Mouse (Mus musculus): ENCODE data around the gene Fam81a. TPM values are rescaled to one million over a fixed set of nuclear protein-coding genes. Genes with fewer than 3 reads are reported as not detected.

Fam81a gene
- polyA plus RNA-seq, 1 experiment from 2014 or later, result 0.98 TPM

GRCm38 (mm10) chr9:70049416-70049783 is 93.0 kb downstream of the Fam81a start:
- WGBS (ENCODE audit: insufficient replicate concordance), result 33% methylated on average over 3 of the region's 3 CpGs

DNA sequence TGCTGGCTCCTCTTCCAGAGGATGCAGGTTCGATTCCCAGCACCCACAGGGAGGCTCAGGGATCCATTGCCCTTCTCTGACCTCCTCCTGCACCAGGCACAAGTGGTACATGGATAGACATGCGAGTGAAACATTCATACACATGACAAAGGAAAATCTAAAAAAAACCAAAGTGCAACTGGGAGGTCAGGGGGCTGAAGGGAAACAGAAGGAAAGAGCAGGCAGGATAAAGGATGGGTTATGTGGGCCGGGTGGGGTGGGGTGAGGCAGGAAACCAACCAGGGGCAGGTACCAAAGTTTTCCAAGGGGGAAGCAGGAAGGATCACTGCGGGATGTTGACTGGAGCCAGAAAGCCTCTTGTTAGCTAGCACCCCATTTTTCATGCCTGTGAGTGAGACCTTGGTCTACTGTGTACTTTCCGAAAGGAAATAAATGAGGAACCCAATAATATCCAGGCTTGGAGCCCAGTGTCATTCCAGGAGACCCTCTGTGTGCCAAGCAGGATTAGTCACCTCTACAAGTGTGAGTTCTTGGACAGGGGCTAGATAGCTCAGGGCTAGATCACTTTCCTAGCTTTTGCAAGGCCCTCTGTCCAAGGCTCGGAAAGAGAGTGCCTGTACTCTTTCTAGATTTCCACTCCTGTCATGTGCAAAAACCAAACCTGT is 93.5 kb downstream of the Fam81a start:
- H3K4me3 ChIP-seq, result no peak overlapping the region
- H3K9ac ChIP-seq, result no peak overlapping the region
- H3K27me3 ChIP-seq (replicated peaks), result peaks cover 14% of the 10 kb centered on the region; the same call in 1 of the 2 replicates
- peaks cover 39% of the 10 kb centered on the region for H3K4me1 ChIP-seq
- no peak overlapping the region for H3K4me2 ChIP-seq
- H3K27ac ChIP-seq, result no peak overlapping the region
- WGBS (ENCODE audit: insufficient replicate concordance), result 52% methylated on average over 6 of the region's 6 CpGs
- no peak for ATAC-seq
- no peaks in the 10 kb centered on the region for H3K9me3 ChIP-seq (replicated peaks)
- H3K36me3 ChIP-seq, result no peaks in the 10 kb centered on the region

More at GRCm38 (mm10) chr9:70049416-70049783, 93.0 kb downstream of the Fam81a start:
- no peak for ATAC-seq
- Histone ChIP-seq H3K36me3 (no peaks in the 10 kb centered on the region), H3K27me3 (replicated peaks) (peaks cover 17% of the 10 kb centered on the region; the same call in 1 of the 2 replicates), H3K4me3 (no peak overlapping the region), H3K9me3 (replicated peaks) (no peaks in the 10 kb centered on the region), H3K9ac (no peak overlapping the region), H3K27ac (no peak overlapping the region), H3K4me1 (peaks cover 33% of the 10 kb centered on the region), H3K4me2 (no peak overlapping the region)

DNA sequence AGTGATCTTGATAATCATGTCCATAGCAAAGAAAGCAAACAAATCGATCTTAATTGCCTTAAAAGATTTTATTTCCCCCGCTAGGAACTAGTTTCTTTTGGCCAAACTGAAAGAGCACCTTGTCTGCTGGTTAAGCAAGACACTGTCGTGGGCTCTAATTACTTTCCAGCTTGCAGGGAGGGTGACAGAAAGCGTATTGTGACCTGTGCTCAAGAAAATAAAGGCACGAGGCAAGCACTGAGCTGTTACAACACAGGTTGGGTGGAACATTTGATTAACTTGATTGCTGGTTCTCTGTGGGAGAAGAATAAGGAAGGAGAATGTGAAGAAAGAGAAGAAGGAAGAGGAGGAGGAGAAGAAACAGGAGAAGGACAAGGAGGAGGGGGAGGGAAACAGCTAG is 94.1 kb downstream of the Fam81a start:
- H3K4me1 ChIP-seq, result peaks cover 45% of the 10 kb centered on the region
- no peak overlapping the region for H3K27ac ChIP-seq
- H3K27me3 ChIP-seq (replicated peaks), result peaks cover 8% of the 10 kb centered on the region; the same call in 1 of the 2 replicates
- WGBS (ENCODE audit: insufficient replicate concordance), result 50% methylated on average over 5 of the region's 5 CpGs
- H3K9ac ChIP-seq, result no peak overlapping the region
- no peaks in the 10 kb centered on the region for H3K36me3 ChIP-seq
- H3K9me3 ChIP-seq (replicated peaks), result no peaks in the 10 kb centered on the region
- ATAC-seq, result no peak
- H3K4me2 ChIP-seq, result no peak overlapping the region
- H3K4me3 ChIP-seq, result no peak overlapping the region

- Histone ChIP-seq H3K27me3 (replicated peaks) (peaks cover 4% of the 10 kb centered on the region; the same call in 1 of the 2 replicates), H3K4me2 (no peak overlapping the region), H3K9me3 (replicated peaks) (no peaks in the 10 kb centered on the region), H3K4me3 (no peak overlapping the region), H3K36me3 (no peaks in the 10 kb centered on the region), H3K9ac (no peak overlapping the region), H3K4me1 (peaks cover 49% of the 10 kb centered on the region), H3K27ac (no peak overlapping the region)
- 74% methylated on average over 3 of the region's 3 CpGs for WGBS (ENCODE audit: insufficient replicate concordance)
- no peak for ATAC-seq
These were observed 94.5 kb downstream of the Fam81a start for GRCm38 (mm10) chr9:70047839-70048238.

GRCm38 (mm10) chr9:70046255-70046654 is 96.1 kb downstream of the Fam81a start:
- ATAC-seq, result peak; percentile 75

GRCm38 (mm10) chr9:70044865-70045264 is 97.5 kb downstream of the Fam81a start:
- H3K9ac ChIP-seq, result no peak overlapping the region
- WGBS (ENCODE audit: insufficient replicate concordance), result 25% methylated on average over 2 of the region's 2 CpGs
- no peak overlapping the region for H3K4me2 ChIP-seq
- H3K4me3 ChIP-seq, result no peak overlapping the region
- H3K27ac ChIP-seq, result peak overlapping the region; percentile 76
- no peaks in the 10 kb centered on the region for H3K9me3 ChIP-seq (replicated peaks)
- peak; percentile 78 for ATAC-seq
- H3K27me3 ChIP-seq (replicated peaks), result no peaks in the 10 kb centered on the region
- peaks cover 55% of the 10 kb centered on the region for H3K4me1 ChIP-seq
- H3K36me3 ChIP-seq, result no peaks in the 10 kb centered on the region

More at GRCm38 (mm10) chr9:70046255-70046654, 96.1 kb downstream of the Fam81a start:
- no peaks in the 10 kb centered on the region for H3K27me3 ChIP-seq (replicated peaks)
- no peaks in the 10 kb centered on the region for H3K9me3 ChIP-seq (replicated peaks)
- H3K4me1 ChIP-seq, result peaks cover 56% of the 10 kb centered on the region
- H3K4me3 ChIP-seq, result no peak overlapping the region
- no peaks in the 10 kb centered on the region for H3K36me3 ChIP-seq
- no peak overlapping the region for H3K9ac ChIP-seq
- WGBS (ENCODE audit: insufficient replicate concordance), result 24% methylated on average over 6 of the region's 6 CpGs
- peak overlapping the region; percentile 3; the same call in 1 of the 2 replicates for H3K27ac ChIP-seq
- H3K4me2 ChIP-seq, result peak overlapping the region; percentile 31

DNA sequence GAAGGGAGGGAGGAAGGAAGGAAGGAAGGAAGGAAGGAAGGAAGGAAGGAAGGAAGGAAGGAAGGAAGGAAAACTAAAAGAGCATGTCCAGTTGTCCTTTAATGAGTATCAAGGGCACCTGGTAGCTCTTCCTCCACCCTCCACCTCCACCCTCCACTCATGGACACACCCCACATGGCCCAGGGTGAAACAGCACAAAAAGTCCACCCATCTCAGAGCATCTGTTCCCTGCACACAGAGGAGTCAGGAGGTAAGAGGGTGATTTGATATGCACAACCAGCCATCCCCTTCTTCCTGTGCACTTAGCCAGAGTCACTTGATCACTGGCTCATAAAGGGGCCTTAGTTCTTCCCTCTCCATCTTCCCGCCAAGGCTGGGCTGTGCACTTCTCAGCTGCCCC is 99.4 kb downstream of the Fam81a start:
- H3K4me3 ChIP-seq, result no peak overlapping the region
- no peak overlapping the region for H3K4me2 ChIP-seq
- no peaks in the 10 kb centered on the region for H3K36me3 ChIP-seq
- H3K27me3 ChIP-seq (replicated peaks), result 0 out of 2 replicates have a peak, but pooled peaks cover 2% of the 10 kb centered on the region
- no peaks in the 10 kb centered on the region for H3K9me3 ChIP-seq (replicated peaks)
- peaks cover 51% of the 10 kb centered on the region for H3K4me1 ChIP-seq
- ATAC-seq, result peak; percentile 66
- H3K27ac ChIP-seq, result no peak overlapping the region; the same call in 1 of the 2 replicates
- no peak overlapping the region for H3K9ac ChIP-seq
- WGBS (ENCODE audit: insufficient replicate concordance), result 83% methylated on average over 1 of the region's 1 CpGs

DNA sequence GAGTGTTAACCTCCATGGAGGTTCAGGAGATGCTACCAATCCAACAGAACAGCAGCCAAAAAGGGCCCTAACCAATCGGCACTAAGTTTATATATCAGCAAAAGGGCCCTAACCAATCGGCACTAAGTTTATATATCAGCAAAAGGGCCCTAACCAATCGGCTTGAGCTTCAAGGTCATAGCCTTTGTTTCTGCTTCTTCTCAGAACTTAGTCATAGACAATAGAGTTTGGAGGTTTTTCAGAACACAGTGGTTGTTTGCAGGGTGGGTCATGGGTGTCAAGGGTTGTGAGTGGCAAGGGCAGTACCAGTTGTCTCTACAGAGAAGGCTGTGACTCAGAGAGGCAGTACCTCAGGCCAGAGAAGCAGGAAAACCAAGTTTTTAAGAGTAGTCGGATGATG is 100.2 kb downstream of the Fam81a start:
- Histone ChIP-seq H3K4me1 (peaks cover 48% of the 10 kb centered on the region), H3K9me3 (replicated peaks) (no peaks in the 10 kb centered on the region), H3K4me3 (no peak overlapping the region), H3K36me3 (no peaks in the 10 kb centered on the region), H3K4me2 (no peak overlapping the region), H3K9ac (no peak overlapping the region), H3K27me3 (replicated peaks) (peaks cover 10% of the 10 kb centered on the region), H3K27ac (no peak overlapping the region)
- WGBS (ENCODE audit: insufficient replicate concordance), result 69% methylated on average over 4 of the region's 4 CpGs
- no peak for ATAC-seq

GRCm38 (mm10) chr9:70040570-70040969 is 101.8 kb downstream of the Fam81a start:
- Histone ChIP-seq H3K4me1 (peaks cover 34% of the 10 kb centered on the region), H3K4me2 (no peak overlapping the region), H3K9ac (no peak overlapping the region), H3K36me3 (no peaks in the 10 kb centered on the region), H3K4me3 (no peak overlapping the region), H3K27me3 (replicated peaks) (peaks cover 17% of the 10 kb centered on the region), H3K9me3 (replicated peaks) (no peaks in the 10 kb centered on the region), H3K27ac (no peak overlapping the region)
- no peak for ATAC-seq
- WGBS (ENCODE audit: insufficient replicate concordance), result 73% methylated on average over 11 of the region's 11 CpGs

DNA sequence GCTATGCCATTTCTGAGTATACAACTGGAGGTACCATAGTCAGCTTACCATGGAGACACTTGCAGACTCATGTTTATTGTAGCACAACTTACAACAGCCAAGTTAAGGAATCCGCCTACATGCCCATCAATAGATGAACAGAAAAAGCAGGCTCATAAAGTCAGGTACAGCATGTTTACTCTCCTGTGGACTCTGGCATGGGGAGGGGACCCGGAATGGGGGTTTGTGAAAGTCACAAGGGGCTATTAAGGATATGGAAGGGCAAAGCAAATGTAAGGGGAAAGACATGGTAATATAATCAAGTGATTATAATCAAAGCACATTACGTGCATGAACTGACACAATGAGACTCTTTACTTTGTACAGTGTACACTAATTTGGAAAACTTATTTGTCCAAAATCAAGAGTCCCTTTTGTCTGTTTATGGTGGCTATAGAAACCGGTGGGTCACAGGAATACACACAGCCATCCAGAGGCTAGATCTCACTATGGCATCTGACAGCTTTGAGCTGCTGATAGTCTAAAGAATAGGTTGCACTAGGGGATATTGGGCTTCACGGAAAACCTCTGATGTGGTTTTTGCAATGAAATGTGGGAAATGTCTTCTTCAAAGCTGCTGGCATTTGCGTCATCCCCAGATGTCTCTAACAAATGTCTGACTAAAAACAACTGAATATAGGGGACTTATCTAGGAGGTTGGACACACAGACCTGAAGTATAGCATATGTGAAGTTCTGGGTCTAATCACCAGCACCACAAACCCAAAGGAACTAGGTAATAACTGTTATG is 102.6 kb downstream of the Fam81a start:
- Histone ChIP-seq H3K4me3 (no peak overlapping the region), H3K4me1 (peaks cover 27% of the 10 kb centered on the region), H3K9me3 (replicated peaks) (no peaks in the 10 kb centered on the region), H3K27ac (no peak overlapping the region), H3K4me2 (no peak overlapping the region), H3K27me3 (replicated peaks) (peaks cover 22% of the 10 kb centered on the region), H3K9ac (no peak overlapping the region), H3K36me3 (no peaks in the 10 kb centered on the region)
- no peak for ATAC-seq
- WGBS (ENCODE audit: insufficient replicate concordance), result 66% methylated on average over 6 of the region's 6 CpGs
